Mouse (Mus musculus) testis, postnatal 14 days (tissue): Measurements from ENCODE around the gene Tdrd5.
"Not testable (repeated sequence)": the region's sequence is repeated elsewhere in the genome, so short reads cannot be mapped to it uniquely, and the experiment has no call there.

ENCODE experiments used
- DNase-seq: peaks from one replicate; pipeline ENCODE4 v3.0.0; 2021; ENCODE audit warnings: low spot score

Tdrd5 gene

DNA sequence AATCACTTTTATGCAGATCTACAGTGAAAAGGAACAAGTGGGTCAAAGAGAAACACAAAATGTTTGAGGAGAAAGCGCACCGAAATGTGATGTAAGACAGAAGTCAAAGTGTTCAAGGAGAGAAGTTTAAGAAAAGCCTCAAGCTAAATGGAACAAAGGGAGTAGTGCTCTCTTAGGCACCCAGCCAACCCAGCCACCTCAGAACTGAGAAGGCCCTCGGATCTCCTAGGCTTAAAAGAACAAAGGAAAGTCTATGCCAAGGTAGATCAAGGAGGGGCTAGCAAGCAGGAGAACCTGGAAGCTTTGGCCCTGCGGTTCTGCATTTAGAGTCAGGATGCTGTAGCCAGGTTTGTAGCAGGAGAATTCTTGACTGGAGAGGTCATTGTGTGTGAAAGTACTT lies 48.6 kb downstream of the Tdrd5 start:
- no peak for DNase-seq

DNA sequence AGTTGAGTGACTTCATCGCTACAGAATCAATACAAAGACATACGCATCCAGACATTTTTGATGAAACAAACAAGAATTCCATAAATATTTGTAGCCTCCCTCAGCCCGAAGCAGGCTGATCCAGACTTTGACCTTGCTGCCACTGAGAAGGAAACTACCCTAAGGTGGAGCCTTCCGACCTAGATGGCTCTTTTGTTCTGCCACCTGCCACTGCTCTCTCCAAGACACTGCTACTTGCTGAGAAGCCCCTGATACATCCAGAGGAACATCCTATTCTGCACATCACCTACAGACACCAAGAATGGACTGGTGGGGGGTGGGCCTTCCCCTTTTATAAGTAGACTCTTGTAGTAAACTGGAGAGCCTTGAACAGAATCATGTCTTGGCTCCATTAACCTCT lies 52.4 kb downstream of the Tdrd5 start:
- DNase-seq = not testable (repeated sequence)

DNA sequence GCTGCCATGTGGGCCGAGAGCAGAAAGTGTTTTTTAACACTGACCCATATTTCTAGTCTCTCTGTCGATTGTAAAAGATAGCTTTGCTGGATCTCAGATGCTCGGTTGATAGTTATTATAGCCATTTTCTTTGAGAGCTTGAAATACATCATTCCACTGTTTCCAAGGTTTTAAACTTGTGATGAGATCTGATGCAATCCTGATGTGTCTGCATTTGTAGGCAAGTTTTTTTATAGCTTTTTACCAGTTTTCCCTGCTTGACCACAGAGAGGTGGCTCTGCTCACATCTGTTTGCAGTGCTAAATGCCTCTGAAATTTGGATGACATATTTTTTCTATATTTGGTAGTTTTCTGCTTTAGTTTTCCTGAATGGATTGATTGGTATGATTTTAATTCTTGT lies 55.6 kb downstream of the Tdrd5 start:
- no peak for DNase-seq

DNA sequence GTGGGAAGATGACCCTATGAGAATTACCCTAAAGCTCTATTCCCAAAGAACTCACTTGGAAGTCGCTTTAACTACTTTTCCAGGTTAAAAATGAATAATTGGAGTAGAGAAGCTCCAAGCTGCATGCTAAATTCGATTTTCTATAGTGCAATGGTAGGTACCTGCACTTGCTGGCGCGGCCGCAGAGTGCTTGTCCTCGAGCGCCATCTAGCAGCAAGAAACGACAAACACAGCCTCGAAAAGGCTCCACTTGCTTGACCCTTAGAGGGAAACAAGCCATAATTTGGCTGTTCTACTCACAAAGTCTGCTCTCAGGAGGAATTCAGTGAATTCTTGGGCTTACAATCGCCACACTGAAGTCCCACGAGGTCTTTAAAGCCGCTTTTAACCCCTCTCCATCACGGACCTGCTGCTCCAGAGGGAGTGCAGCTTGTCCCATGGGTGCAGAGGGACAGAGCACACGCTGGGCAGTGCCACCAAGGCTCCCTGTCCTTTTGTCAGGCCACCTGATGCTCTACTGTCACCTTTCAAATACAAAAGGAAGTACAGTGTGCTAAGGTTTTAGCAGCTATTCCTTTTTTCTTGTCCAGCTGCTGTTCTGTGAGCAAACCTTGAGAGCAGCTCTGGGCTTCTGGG lies 61.6 kb downstream of the Tdrd5 start:
- no peak for DNase-seq

DNA sequence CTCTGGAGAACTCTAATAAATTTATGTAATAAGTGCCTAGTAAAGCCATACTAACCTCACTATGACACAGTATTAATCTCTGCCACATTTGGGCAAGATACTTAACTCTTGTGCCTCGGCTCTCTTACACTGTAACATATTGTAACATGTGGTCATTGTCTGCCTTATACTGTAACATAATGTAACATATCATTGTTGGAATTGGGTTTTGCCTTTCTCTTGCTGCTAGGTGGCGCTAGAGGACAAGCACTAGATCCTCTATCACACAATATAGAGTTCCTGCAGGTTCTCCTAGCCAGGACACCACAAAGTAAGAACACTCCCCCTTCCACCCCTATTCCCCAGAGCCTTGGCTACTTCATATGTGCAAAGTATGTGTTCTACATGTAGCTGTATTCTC lies 62.4 kb downstream of the Tdrd5 start:
- DNase-seq = no peak

- no peak for DNase-seq
These were observed 72.3 kb downstream of the Tdrd5 start for GRCm38 (mm10) chr1:156231122-156231521.

- no peak for DNase-seq
These were observed 73.0 kb downstream of the Tdrd5 start for GRCm38 (mm10) chr1:156230339-156231089.

DNA sequence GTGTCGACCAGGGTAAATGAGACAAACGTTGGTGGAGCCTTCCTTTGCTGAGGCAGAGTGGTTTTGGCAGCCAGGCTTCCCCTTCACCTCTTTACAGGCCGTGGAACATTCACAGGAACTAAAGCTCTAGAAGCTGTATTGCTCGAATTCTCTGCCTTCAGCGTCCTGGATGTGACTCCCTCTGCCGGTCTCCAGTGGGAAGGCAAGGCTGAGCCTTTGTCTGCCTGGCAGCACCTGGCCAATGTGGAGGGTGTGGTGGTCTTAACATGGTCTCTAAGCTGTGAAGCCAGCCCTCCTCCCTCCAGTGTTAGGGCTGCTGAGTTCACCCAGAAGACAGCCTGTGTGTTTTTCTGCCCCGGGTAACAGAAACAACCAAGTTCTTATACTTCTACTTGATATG lies 74.0 kb downstream of the Tdrd5 start:
- no peak for DNase-seq

- no peak for DNase-seq
These were observed 74.7 kb downstream of the Tdrd5 start for GRCm38 (mm10) chr1:156228728-156229127.

- DNase-seq = no peak
These were observed 76.6 kb downstream of the Tdrd5 start for GRCm38 (mm10) chr1:156226903-156227302.

DNA sequence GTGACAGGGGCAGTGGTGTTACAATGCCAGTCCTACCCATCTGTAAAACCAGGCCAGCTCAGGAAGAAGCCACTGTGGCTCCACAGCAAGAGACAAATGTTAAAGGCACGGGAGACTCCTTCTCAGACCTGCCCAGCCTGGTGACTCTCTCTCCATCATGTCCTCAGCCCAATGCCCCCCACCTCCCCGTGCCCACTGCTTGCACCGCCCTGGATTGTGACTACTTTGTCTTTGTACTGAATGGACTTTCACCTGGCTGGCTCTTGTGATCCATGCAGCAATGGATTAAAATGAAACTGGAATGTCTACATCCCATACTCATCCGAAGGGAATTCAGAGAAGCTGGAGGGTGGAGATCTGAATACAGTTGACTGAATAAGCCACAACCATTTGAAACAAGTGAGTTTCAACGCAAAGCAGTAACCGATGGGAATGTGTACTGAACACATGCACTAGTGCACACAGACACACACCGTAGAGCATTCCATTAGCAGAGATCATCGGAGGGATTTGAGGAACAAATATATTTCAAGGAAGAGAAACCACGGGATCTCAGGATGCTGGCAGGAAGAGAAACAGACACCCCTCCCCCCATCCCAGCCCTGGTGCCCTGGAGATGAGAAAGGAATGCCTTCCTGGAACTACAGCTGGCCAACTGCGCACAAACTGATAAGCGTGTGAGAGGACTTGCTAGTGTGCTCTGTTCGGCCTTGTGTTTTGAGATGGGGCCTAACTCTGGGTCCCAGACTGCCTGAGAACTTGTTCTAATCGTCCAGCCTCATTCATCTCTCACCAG lies 81.1 kb downstream of the Tdrd5 start:
- DNase-seq = peak; percentile 22

GRCm38 (mm10) chr1:156221327-156221726 lies 82.1 kb downstream of the Tdrd5 start:
- DNase-seq = no peak

- DNase-seq = no peak
These were observed 84.9 kb downstream of the Tdrd5 start for GRCm38 (mm10) chr1:156218573-156218972.

DNA sequence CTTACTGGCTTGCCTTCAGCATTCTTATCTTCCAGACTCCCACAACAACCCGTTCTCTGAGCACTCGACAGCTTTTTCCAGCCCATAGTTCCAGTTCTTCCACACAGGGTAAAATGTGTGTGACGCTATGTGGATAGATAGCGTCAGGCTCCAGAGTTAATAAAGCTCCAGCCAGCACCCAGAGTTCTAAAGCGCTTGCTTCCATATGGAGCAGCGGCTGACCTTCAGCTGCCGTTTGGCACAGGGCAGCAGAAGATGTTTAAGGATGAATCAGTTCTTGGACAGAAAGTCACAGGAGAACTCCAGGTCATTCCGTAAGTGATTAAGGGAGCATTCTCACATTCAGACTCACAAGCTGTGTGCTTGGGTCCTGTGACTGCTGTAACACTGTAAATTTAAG lies 85.5 kb downstream of the Tdrd5 start:
- DNase-seq = no peak

DNA sequence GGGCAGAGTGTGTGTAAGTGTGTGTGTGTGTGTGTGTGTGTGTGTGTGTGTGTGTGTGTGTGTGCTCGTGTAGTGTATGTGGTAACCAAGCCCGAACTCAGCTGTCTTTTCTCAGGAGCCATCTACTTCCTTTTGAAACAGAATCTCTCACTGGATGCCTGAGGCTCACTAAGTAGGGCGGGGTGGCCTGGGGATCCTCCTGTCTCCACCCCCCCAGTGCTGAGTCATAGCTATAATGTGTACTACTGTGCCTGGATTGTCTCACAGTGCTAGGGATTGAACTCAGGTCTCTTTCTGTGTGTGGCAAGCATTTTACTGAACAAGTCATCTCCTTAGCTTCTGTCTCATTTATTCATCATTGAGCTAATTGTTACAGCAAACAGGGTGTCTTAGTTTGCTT lies 86.1 kb downstream of the Tdrd5 start:
- no peak for DNase-seq

DNA sequence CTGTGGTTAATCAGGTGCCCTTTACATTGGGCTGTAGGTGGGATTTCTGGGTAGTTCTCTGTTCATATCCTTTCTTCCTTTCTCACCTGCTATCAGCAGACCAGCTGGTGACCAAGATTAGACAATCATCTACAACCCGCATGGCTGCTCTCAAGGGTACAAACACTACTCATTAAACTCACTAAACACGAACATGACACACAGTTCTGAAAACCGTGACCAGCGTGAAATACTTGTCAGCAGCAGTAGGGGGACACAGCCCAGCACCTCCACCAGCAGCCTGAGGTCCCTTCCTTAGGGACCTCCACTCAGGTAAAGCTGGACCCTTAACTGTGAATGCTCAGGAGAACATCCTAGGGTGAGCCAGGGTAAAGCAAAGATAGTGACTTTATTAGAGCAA lies 87.2 kb downstream of the Tdrd5 start:
- no peak for DNase-seq

- DNase-seq = no peak
These were observed 88.8 kb downstream of the Tdrd5 start for GRCm38 (mm10) chr1:156214651-156215050.

- no peak for DNase-seq
These were observed 90.5 kb downstream of the Tdrd5 start for GRCm38 (mm10) chr1:156212923-156213322.

DNA sequence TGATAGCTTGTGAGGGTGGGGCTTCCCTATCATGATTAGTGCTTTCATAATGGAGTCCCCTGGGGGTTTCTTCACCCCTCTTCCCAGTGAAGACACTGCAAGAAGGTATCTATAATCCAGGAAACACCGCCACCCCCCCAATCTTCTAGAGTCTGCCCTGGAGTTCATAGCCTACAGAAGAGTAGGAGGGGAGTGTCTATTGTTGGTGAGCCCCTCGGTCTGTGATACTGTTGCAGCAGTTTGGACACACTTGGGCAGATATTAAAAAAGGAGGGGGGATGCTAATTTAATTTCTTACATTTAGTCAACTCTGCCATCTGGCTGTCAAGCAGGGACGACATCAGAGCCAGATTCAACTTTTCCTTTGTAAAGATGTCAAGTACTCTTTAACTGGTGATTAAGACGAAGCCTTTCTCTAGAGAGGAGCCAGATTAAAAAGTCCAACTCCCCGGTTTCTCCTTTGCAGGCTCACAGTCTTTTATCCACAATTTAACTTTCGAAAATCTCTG lies 91.6 kb downstream of the Tdrd5 start:
- DNase-seq = no peak
